Mouse (Mus musculus): ENCODE results near the gene Tgfb2.

DNA sequence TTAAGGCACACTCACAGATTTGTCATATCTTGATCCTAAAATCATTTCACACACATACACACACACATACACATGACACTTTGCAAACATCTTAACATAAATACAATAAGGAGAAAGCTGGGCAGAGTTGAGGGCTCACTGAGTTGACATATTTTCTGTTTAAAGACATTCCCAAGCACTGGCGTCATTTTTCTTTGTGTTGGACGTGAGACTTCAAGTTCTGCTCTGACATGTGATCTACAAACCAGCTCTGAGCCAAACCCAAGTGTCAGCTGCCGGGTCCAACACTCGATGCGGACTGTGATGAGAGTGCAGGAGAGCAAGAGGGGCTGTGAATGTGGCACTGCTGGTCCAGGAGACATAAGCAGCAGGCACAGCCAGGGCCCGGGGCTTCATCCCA is 123.7 kb downstream of the Tgfb2 start:
- no peak for TF ChIP-seq POLR2A (IDR thresholded peaks at IDR 0.05; ENCODE audit: low read depth, low read length)
- TF ChIP-seq CTCF (conservative IDR thresholded peaks at IDR 0.05; ENCODE audit: insufficient read depth, insufficient read length, low read depth, low read length) = no peak

Data from kidney, adult 2 months (tissue).